Mouse (Mus musculus): Measurements from ENCODE around the gene Uba5. TPM values are rescaled to one million over a fixed set of nuclear protein-coding genes. Genes with fewer than 3 reads are reported as not detected.

Uba5 gene
- polyA plus RNA-seq, 1 experiment from 2014 or later, result 54.0 TPM

GRCm38 (mm10) chr9:104078780-104079179, 15.8 kb upstream of the Uba5 start:
- H3K9ac ChIP-seq (replicated peaks; ENCODE audit: low read depth, low read length), result no peak overlapping the region
- H3K27me3 ChIP-seq (ENCODE audit: control insufficient read depth, insufficient read depth, low read length), result no peaks in the 10 kb centered on the region
- H3K27ac ChIP-seq (ENCODE audit: low read length), result no peak overlapping the region
- 95% methylated on average over 1 of the region's 1 CpGs for WGBS
- H3K4me1 ChIP-seq (ENCODE audit: control insufficient read depth, insufficient read depth, low read length), result no peaks in the 10 kb centered on the region
- ATAC-seq (ENCODE audit: insufficient number of reproducible peaks, insufficient read depth, low FRiP score, low read depth), result no peak
- H3K4me3 ChIP-seq (ENCODE audit: low read depth, low read length), result no peak overlapping the region
- H3K36me3 ChIP-seq (ENCODE audit: control insufficient read depth, insufficient read depth, low read length), result no peaks in the 10 kb centered on the region
- no peaks in the 10 kb centered on the region for H3K9me3 ChIP-seq (ENCODE audit: control insufficient read depth, low read depth, low read length)
- H3K4me2 ChIP-seq (replicated peaks; ENCODE audit: low read depth, low read length), result no peak overlapping the region

GRCm38 (mm10) chr9:104075808-104076207, 12.9 kb upstream of the Uba5 start:
- no peak overlapping the region for H3K4me3 ChIP-seq (ENCODE audit: low read depth, low read length)
- H3K4me2 ChIP-seq (replicated peaks; ENCODE audit: low read depth, low read length), result no peak overlapping the region
- 64% methylated on average over 2 of the region's 2 CpGs for WGBS
- H3K27ac ChIP-seq (ENCODE audit: low read length), result no peak overlapping the region
- no peak overlapping the region for H3K9ac ChIP-seq (replicated peaks; ENCODE audit: low read depth, low read length)
- no peaks in the 10 kb centered on the region for H3K9me3 ChIP-seq (ENCODE audit: control insufficient read depth, low read depth, low read length)
- no peaks in the 10 kb centered on the region for H3K4me1 ChIP-seq (ENCODE audit: control insufficient read depth, insufficient read depth, low read length)
- ATAC-seq (ENCODE audit: insufficient number of reproducible peaks, insufficient read depth, low FRiP score, low read depth), result no peak
- no peaks in the 10 kb centered on the region for H3K36me3 ChIP-seq (ENCODE audit: control insufficient read depth, insufficient read depth, low read length)
- no peaks in the 10 kb centered on the region for H3K27me3 ChIP-seq (ENCODE audit: control insufficient read depth, insufficient read depth, low read length)

GRCm38 (mm10) chr9:104070863-104071604, 8.1 kb upstream of the Uba5 start:
- H3K27me3 ChIP-seq (ENCODE audit: control insufficient read depth, insufficient read depth, low read length), result no peaks in the 10 kb centered on the region

GRCm38 (mm10) chr9:104070241-104070640, 7.3 kb upstream of the Uba5 start:
- Histone ChIP-seq H3K4me3 (ENCODE audit: low read depth, low read length) (no peak overlapping the region), H3K4me2 (replicated peaks; ENCODE audit: low read depth, low read length) (no peak overlapping the region), H3K9ac (replicated peaks; ENCODE audit: low read depth, low read length) (no peak overlapping the region), H3K9me3 (ENCODE audit: control insufficient read depth, low read depth, low read length) (no peaks in the 10 kb centered on the region), H3K27me3 (ENCODE audit: control insufficient read depth, insufficient read depth, low read length) (no peaks in the 10 kb centered on the region), H3K27ac (ENCODE audit: low read length) (no peak overlapping the region), H3K36me3 (ENCODE audit: control insufficient read depth, insufficient read depth, low read length) (no peaks in the 10 kb centered on the region), H3K4me1 (ENCODE audit: control insufficient read depth, insufficient read depth, low read length) (no peaks in the 10 kb centered on the region)
- WGBS, result 73% methylated on average over 4 of the region's 4 CpGs
- ATAC-seq (ENCODE audit: insufficient number of reproducible peaks, insufficient read depth, low FRiP score, low read depth), result no peak

More at GRCm38 (mm10) chr9:104070863-104071604, 8.1 kb upstream of the Uba5 start:
- Histone ChIP-seq H3K36me3 (ENCODE audit: control insufficient read depth, insufficient read depth, low read length) (no peaks in the 10 kb centered on the region), H3K27ac (ENCODE audit: low read length) (no peak overlapping the region), H3K9ac (replicated peaks; ENCODE audit: low read depth, low read length) (no peak overlapping the region), H3K4me3 (ENCODE audit: low read depth, low read length) (no peak overlapping the region), H3K9me3 (ENCODE audit: control insufficient read depth, low read depth, low read length) (no peaks in the 10 kb centered on the region), H3K4me2 (replicated peaks; ENCODE audit: low read depth, low read length) (no peak overlapping the region), H3K4me1 (ENCODE audit: control insufficient read depth, insufficient read depth, low read length) (no peaks in the 10 kb centered on the region)
- ATAC-seq (ENCODE audit: insufficient number of reproducible peaks, insufficient read depth, low FRiP score, low read depth), result no peak
- 67% methylated on average over 8 of the region's 8 CpGs for WGBS

GRCm38 (mm10) chr9:104064571-104064970, 1.6 kb upstream of the Uba5 start:
- WGBS, result 22% methylated on average over 1 of the region's 1 CpGs
- H3K4me1 ChIP-seq (ENCODE audit: control insufficient read depth, insufficient read depth, low read length), result peaks cover 14% of the 10 kb centered on the region

GRCm38 (mm10) chr9:104063244-104063961, 469 bp upstream of the Uba5 start, which contains the start of gene Acad11:
Acad11 (plus strand) TSS chr9:104063377.
- Histone ChIP-seq H3K4me3 (ENCODE audit: low read depth, low read length) (peak within 1 kb of the TSS; percentile 98), H3K27ac (ENCODE audit: low read length) (peak within 1 kb of the TSS; percentile 66), H3K4me1 (ENCODE audit: control insufficient read depth, insufficient read depth, low read length) (peaks cover 14% of the 10 kb centered on the region), H3K4me2 (replicated peaks; ENCODE audit: low read depth, low read length) (peak within 1 kb of the TSS; percentile 71), H3K9ac (replicated peaks; ENCODE audit: low read depth, low read length) (peak within 1 kb of the TSS; percentile 66), H3K36me3 (ENCODE audit: control insufficient read depth, insufficient read depth, low read length) (peaks cover 10% of the 10 kb centered on the region; the same call in 1 of the 2 replicates), H3K9me3 (ENCODE audit: control insufficient read depth, low read depth, low read length) (no peaks in the 10 kb centered on the region), H3K27me3 (ENCODE audit: control insufficient read depth, insufficient read depth, low read length) (no peaks in the 10 kb centered on the region)
- peak; percentile 94 for ATAC-seq (ENCODE audit: insufficient number of reproducible peaks, insufficient read depth, low FRiP score, low read depth)
- 1% methylated on average over 27 of the region's 30 CpGs for WGBS

More at GRCm38 (mm10) chr9:104064571-104064970, 1.6 kb upstream of the Uba5 start:
- Histone ChIP-seq H3K9me3 (ENCODE audit: control insufficient read depth, low read depth, low read length) (no peaks in the 10 kb centered on the region), H3K9ac (replicated peaks; ENCODE audit: low read depth, low read length) (no peak overlapping the region), H3K4me2 (replicated peaks; ENCODE audit: low read depth, low read length) (no peak overlapping the region), H3K27me3 (ENCODE audit: control insufficient read depth, insufficient read depth, low read length) (no peaks in the 10 kb centered on the region), H3K27ac (ENCODE audit: low read length) (no peak overlapping the region), H3K36me3 (ENCODE audit: control insufficient read depth, insufficient read depth, low read length) (peaks cover 9% of the 10 kb centered on the region; the same call in 1 of the 2 replicates), H3K4me3 (ENCODE audit: low read depth, low read length) (no peak overlapping the region)
- ATAC-seq (ENCODE audit: insufficient number of reproducible peaks, insufficient read depth, low FRiP score, low read depth), result no peak

- Histone ChIP-seq H3K4me2 (replicated peaks; ENCODE audit: low read depth, low read length) (no peak overlapping the region), H3K4me3 (ENCODE audit: low read depth, low read length) (no peak overlapping the region), H3K27ac (ENCODE audit: low read length) (no peak overlapping the region), H3K27me3 (ENCODE audit: control insufficient read depth, insufficient read depth, low read length) (no peaks in the 10 kb centered on the region), H3K36me3 (ENCODE audit: control insufficient read depth, insufficient read depth, low read length) (peaks cover 80% of the 10 kb centered on the region), H3K9ac (replicated peaks; ENCODE audit: low read depth, low read length) (no peak overlapping the region), H3K9me3 (ENCODE audit: control insufficient read depth, low read depth, low read length) (no peaks in the 10 kb centered on the region), H3K4me1 (ENCODE audit: control insufficient read depth, insufficient read depth, low read length) (no peaks in the 10 kb centered on the region)
- ATAC-seq (ENCODE audit: insufficient number of reproducible peaks, insufficient read depth, low FRiP score, low read depth), result no peak
- 88% methylated on average over 6 of the region's 6 CpGs for WGBS
These were observed 11.9 kb downstream of the Uba5 start for GRCm38 (mm10) chr9:104051028-104051427.

- H3K4me2 ChIP-seq (replicated peaks; ENCODE audit: low read depth, low read length), result no peak overlapping the region
- no peak for ATAC-seq (ENCODE audit: insufficient number of reproducible peaks, insufficient read depth, low FRiP score, low read depth)
- no peak overlapping the region for H3K9ac ChIP-seq (replicated peaks; ENCODE audit: low read depth, low read length)
- no peak overlapping the region for H3K4me3 ChIP-seq (ENCODE audit: low read depth, low read length)
- H3K27me3 ChIP-seq (ENCODE audit: control insufficient read depth, insufficient read depth, low read length), result no peaks in the 10 kb centered on the region
- peaks cover 23% of the 10 kb centered on the region for H3K36me3 ChIP-seq (ENCODE audit: control insufficient read depth, insufficient read depth, low read length)
- H3K9me3 ChIP-seq (ENCODE audit: control insufficient read depth, low read depth, low read length), result no peaks in the 10 kb centered on the region
- H3K27ac ChIP-seq (ENCODE audit: low read length), result no peak overlapping the region
- 88% methylated on average over 4 of the region's 4 CpGs for WGBS
- no peaks in the 10 kb centered on the region for H3K4me1 ChIP-seq (ENCODE audit: control insufficient read depth, insufficient read depth, low read length)
These were observed 19.3 kb downstream of the Uba5 start for GRCm38 (mm10) chr9:104043676-104044075.
